Mouse (Mus musculus) stomach, postnatal 0 days (tissue): ENCODE measurements at regions not wholly inside any gene's neighbourhood (a gene's known extent, or its start where the extent isn't known, plus 50 kb on each side); places are given as distances from the start of the nearest gene placed in this dataset.

Experiments
- CTCF ChIP-seq: IDR thresholded peaks from 2 replicates; pipeline ENCODE4 v1.5.1; 2016; ENCODE audit warnings: antibody characterized with exemption, low read depth, mild to moderate bottlenecking, moderate library complexity
- EP300 ChIP-seq: optimal IDR thresholded peaks from 2 replicates; pipeline ENCODE3; 2016; ENCODE audit warnings: antibody characterized with exemption

GRCm38 (mm10) chr16:70874080-70874479 is 560.3 kb downstream of the Gbe1 start:
- TF ChIP-seq EP300 (no peak), CTCF (no peak)
